Mouse (Mus musculus) bone marrow, adult 2 months (tissue): ENCODE results near the gene Park7.

Experiments used
- CTCF ChIP-seq: fragments of 200-500 bp; IDR thresholded peaks from 2 replicates; pipeline ENCODE4 v1.5.1; 2011; ENCODE audit warnings: low read length, control low read depth; ENCODE audit not compliant: control insufficient read depth, insufficient read depth
- POLR2A ChIP-seq: fragments of 200-500 bp; IDR thresholded peaks from 2 replicates; pipeline ENCODE4 v1.6.1; 2011; ENCODE audit warnings: low read depth, mild to moderate bottlenecking, control low read depth, low read length, borderline replicate concordance; ENCODE audit not compliant: control insufficient read depth

DNA sequence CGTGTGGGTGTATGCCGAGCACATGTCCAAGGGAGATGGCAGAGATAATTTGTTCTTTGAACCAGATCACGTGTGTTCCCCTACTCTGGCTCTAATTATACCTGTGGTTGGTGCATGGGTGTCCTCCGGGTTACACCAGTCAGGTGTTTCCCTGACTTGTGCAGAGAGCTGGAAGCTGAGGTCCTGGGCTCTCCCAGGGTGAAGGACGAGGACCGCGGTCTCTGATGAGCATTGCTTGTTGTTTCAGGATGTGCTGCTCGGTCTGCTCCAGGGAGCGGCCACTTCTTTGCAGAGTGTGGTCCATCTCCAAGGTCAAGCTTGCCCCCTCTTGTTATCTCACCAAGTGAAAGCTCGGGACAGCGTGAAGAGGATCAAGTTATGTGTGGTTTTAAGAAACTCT, 48.2 kb downstream of the Park7 start:
- TF ChIP-seq CTCF, result no peak
- TF ChIP-seq POLR2A, result no peak
